Mouse (Mus musculus) lung, embryonic 16.5 days (tissue): ENCODE data around the gene Reln. TPM values are rescaled to one million over a fixed set of nuclear protein-coding genes. Genes with fewer than 3 reads are reported as not detected.

Experiments
- ATAC-seq: fragments of 200-750 bp; cut with Nextera tagmentation; 2 replicates; pipeline ENCODE4 v1.8.0; 2017; ENCODE audit warnings: low read depth, mild to moderate bottlenecking, moderate library complexity
- H3K27ac ChIP-seq: fragments of 300-500 bp; sonication (generic); 2 replicates; pipeline ENCODE4 v1.5.1; 2014; ENCODE audit warnings: mild to moderate bottlenecking, control low read depth, low read length
- H3K27me3 ChIP-seq: fragments of 300-500 bp; sonication (generic); 2 replicates; pipeline ENCODE4 v1.6.1; 2014; ENCODE audit warnings: low read depth, low read length, mixed read lengths; ENCODE audit not compliant: control insufficient read depth, insufficient read depth
- H3K36me3 ChIP-seq: fragments of 300-500 bp; sonication (generic); 2 replicates; pipeline ENCODE4 v1.6.1; 2014; ENCODE audit warnings: low read length; ENCODE audit not compliant: control insufficient read depth, insufficient read depth
- H3K4me1 ChIP-seq: fragments of 300-500 bp; sonication (generic); replicated peaks from 2 replicates; pipeline ENCODE4 v1.6.1; 2014; ENCODE audit warnings: low read length, mixed read lengths; ENCODE audit not compliant: control insufficient read depth, insufficient read depth
- H3K4me2 ChIP-seq: fragments of 300-500 bp; sonication (generic); 2 replicates; pipeline ENCODE4 v1.6.1; 2014; ENCODE audit warnings: low read depth, low read length, control low read depth
- H3K4me3 ChIP-seq: fragments of 300-500 bp; sonication (generic); 2 replicates; pipeline ENCODE4 v1.5.1; 2014; ENCODE audit warnings: mild to moderate bottlenecking, low read length, control low read depth
- H3K9ac ChIP-seq: fragments of 300-500 bp; sonication (generic); 2 replicates; pipeline ENCODE4 v1.6.1; 2014; ENCODE audit warnings: low read length, control low read depth
- H3K9me3 ChIP-seq: fragments of 300-500 bp; sonication (generic); 2 replicates; pipeline ENCODE4 v1.6.1; 2016; ENCODE audit warnings: low read length; ENCODE audit not compliant: control insufficient read depth
- WGBS: fragments of 180-500 bp; shearing (Covaris S2); extraction: QIAGEN DNeasy Blood & Tissue Kit; methylation state at CpG from one replicate; pipeline ENCODE4 v1.1.7; 2014; 5-methylcytosine and 5-hydroxymethylcytosine counted together
- polyA plus RNA-seq: library from polyadenylated mRNA; unstranded; fragments of >200 nt; fragmentation: Nextera tagmentation; extraction: Ambion mirVana; gene quantifications from 2 replicates; pipeline ENCODE4 v1.2.1, GENCODE M21; 2015

Gene Reln
- polyA plus RNA-seq, 1 experiment from 2014 or later = 0.94 TPM

GRCm38 (mm10) chr5:22295161-22295560, 49.3 kb downstream of the Reln start:
- Histone ChIP-seq H3K27ac (no peak overlapping the region), H3K9me3 (no peaks in the 10 kb centered on the region), H3K27me3 (no peaks in the 10 kb centered on the region), H3K36me3 (no peaks in the 10 kb centered on the region), H3K4me3 (no peak overlapping the region), H3K4me1 (no peaks in the 10 kb centered on the region), H3K4me2 (no peak overlapping the region), H3K9ac (no peak overlapping the region)
- WGBS = 81% methylated on average over 6 of the region's 6 CpGs
- no peak for ATAC-seq

GRCm38 (mm10) chr5:22291409-22291808, 53.1 kb downstream of the Reln start:
- Histone ChIP-seq H3K9ac (no peak overlapping the region), H3K9me3 (no peaks in the 10 kb centered on the region), H3K27ac (no peak overlapping the region), H3K27me3 (no peaks in the 10 kb centered on the region), H3K4me3 (no peak overlapping the region), H3K4me2 (no peak overlapping the region), H3K4me1 (no peaks in the 10 kb centered on the region), H3K36me3 (no peaks in the 10 kb centered on the region)
- 65% methylated on average over 4 of the region's 4 CpGs for WGBS
- ATAC-seq = no peak

GRCm38 (mm10) chr5:22285396-22285795, 59.1 kb downstream of the Reln start:
- Histone ChIP-seq H3K27me3 (no peaks in the 10 kb centered on the region), H3K4me2 (no peak overlapping the region), H3K9ac (no peak overlapping the region), H3K9me3 (no peaks in the 10 kb centered on the region), H3K36me3 (no peaks in the 10 kb centered on the region), H3K27ac (no peak overlapping the region), H3K4me1 (no peaks in the 10 kb centered on the region), H3K4me3 (no peak overlapping the region)
- 86% methylated on average over 4 of the region's 4 CpGs for WGBS
- ATAC-seq = no peak

- 72% methylated on average over 7 of the region's 7 CpGs for WGBS
- no peak for ATAC-seq
- no peaks in the 10 kb centered on the region for H3K4me1 ChIP-seq
Observed at GRCm38 (mm10) chr5:22282141-22282665, 62.3 kb downstream of the Reln start.

GRCm38 (mm10) chr5:22280534-22281164, 63.9 kb downstream of the Reln start:
- 45% methylated on average over 2 of the region's 2 CpGs for WGBS
- H3K27me3 ChIP-seq = no peaks in the 10 kb centered on the region
- no peak overlapping the region for H3K4me3 ChIP-seq
- no peak for ATAC-seq
- no peak overlapping the region for H3K4me2 ChIP-seq
- no peaks in the 10 kb centered on the region for H3K36me3 ChIP-seq
- no peak overlapping the region for H3K9ac ChIP-seq
- H3K27ac ChIP-seq = no peak overlapping the region
- 0 out of 2 replicates have a peak, but pooled peaks cover 3% of the 10 kb centered on the region for H3K9me3 ChIP-seq
- H3K4me1 ChIP-seq = no peaks in the 10 kb centered on the region

More at GRCm38 (mm10) chr5:22282141-22282665, 62.3 kb downstream of the Reln start:
- Histone ChIP-seq H3K27ac (no peak overlapping the region), H3K36me3 (no peaks in the 10 kb centered on the region), H3K27me3 (no peaks in the 10 kb centered on the region), H3K9me3 (0 out of 2 replicates have a peak, but pooled peaks cover 3% of the 10 kb centered on the region), H3K9ac (no peak overlapping the region), H3K4me2 (no peak overlapping the region), H3K4me3 (no peak overlapping the region)

- H3K4me1 ChIP-seq = no peaks in the 10 kb centered on the region
- 0 out of 2 replicates have a peak, but pooled peaks cover 3% of the 10 kb centered on the region for H3K9me3 ChIP-seq
- no peak overlapping the region for H3K9ac ChIP-seq
- ATAC-seq = no peak
- 89% methylated on average over 4 of the region's 4 CpGs for WGBS
- H3K27ac ChIP-seq = no peak overlapping the region
- H3K4me3 ChIP-seq = no peak overlapping the region
- H3K27me3 ChIP-seq = no peaks in the 10 kb centered on the region
- H3K36me3 ChIP-seq = no peaks in the 10 kb centered on the region
- no peak overlapping the region for H3K4me2 ChIP-seq
Observed at GRCm38 (mm10) chr5:22279201-22279600, 65.3 kb downstream of the Reln start.

- H3K36me3 ChIP-seq = no peaks in the 10 kb centered on the region
- no peak overlapping the region for H3K27ac ChIP-seq
- no peak overlapping the region for H3K9ac ChIP-seq
- H3K4me2 ChIP-seq = no peak overlapping the region
- H3K4me1 ChIP-seq = no peaks in the 10 kb centered on the region
- H3K27me3 ChIP-seq = no peaks in the 10 kb centered on the region
- 84% methylated on average over 4 of the region's 4 CpGs for WGBS
- H3K4me3 ChIP-seq = no peak overlapping the region
- 0 out of 2 replicates have a peak, but pooled peaks cover 3% of the 10 kb centered on the region for H3K9me3 ChIP-seq
- no peak for ATAC-seq
Observed at GRCm38 (mm10) chr5:22274134-22274533, 70.4 kb downstream of the Reln start.

GRCm38 (mm10) chr5:22266489-22267301, 77.8 kb downstream of the Reln start:
- Histone ChIP-seq H3K4me3 (no peak overlapping the region), H3K4me1 (no peaks in the 10 kb centered on the region), H3K36me3 (no peaks in the 10 kb centered on the region), H3K27ac (no peak overlapping the region), H3K4me2 (no peak overlapping the region), H3K27me3 (no peaks in the 10 kb centered on the region), H3K9ac (no peak overlapping the region), H3K9me3 (no peaks in the 10 kb centered on the region)
- 77% methylated on average over 6 of the region's 6 CpGs for WGBS
- no peak for ATAC-seq

GRCm38 (mm10) chr5:22262351-22262765, 82.1 kb downstream of the Reln start:
- Histone ChIP-seq H3K4me1 (no peaks in the 10 kb centered on the region), H3K4me3 (no peak overlapping the region), H3K36me3 (no peaks in the 10 kb centered on the region), H3K9me3 (no peaks in the 10 kb centered on the region), H3K27ac (no peak overlapping the region), H3K9ac (no peak overlapping the region), H3K4me2 (no peak overlapping the region), H3K27me3 (no peaks in the 10 kb centered on the region)
- 64% methylated on average over 3 of the region's 3 CpGs for WGBS
- no peak for ATAC-seq
